Mouse (Mus musculus) CH12.LX (cell line): Measurements from ENCODE around the gene Slc22a4. TPM values are rescaled to one million over a fixed set of nuclear protein-coding genes. Genes with fewer than 3 reads are reported as not detected.

Experiments
- DNase-seq: peaks from one replicate; pipeline ENCODE4 v3.0.0-alpha.2; 2013; ENCODE audit errors: extremely low read depth
- H3K27ac ChIP-seq: 2 replicates; pipeline ENCODE4 v1.5.1; 2012; ENCODE audit warnings: low read depth, mild to moderate bottlenecking, control low read depth, moderate library complexity; ENCODE audit not compliant: insufficient read depth
- H3K27me3 ChIP-seq: replicated peaks from 2 replicates; pipeline ENCODE3; 2012; ENCODE audit warnings: inconsistent platforms
- H3K36me3 ChIP-seq, 2 experiments: replicated peaks in 1 of 2; 2 replicates each; pipeline versions ENCODE3 to v1.6.1; 2012; ENCODE audit warnings: inconsistent platforms in 1 of 2, low read length in 1 of 2, mild to moderate bottlenecking in 1 of 2, mixed read lengths in 1 of 2, moderate library complexity in 1 of 2; ENCODE audit not compliant: control insufficient read depth in 1 of 2, insufficient read depth in 1 of 2
- H3K4me1 ChIP-seq, 2 experiments: 2 replicates each; pipeline ENCODE4 v1.6.1; 2012; ENCODE audit warnings: inconsistent platforms in 1 of 2, moderate library complexity in 1 of 2; ENCODE audit not compliant: insufficient read depth in 2 of 2, control insufficient read depth in 1 of 2
- H3K4me2 ChIP-seq: 2 replicates; pipeline ENCODE4 v1.6.1; 2012; ENCODE audit warnings: low read depth, mild to moderate bottlenecking, control low read depth; ENCODE audit not compliant: poor library complexity, insufficient read depth, severe bottlenecking
- H3K4me3 ChIP-seq, 3 experiments: fragments of 150-350 bp in 1 of 3; sonication (generic) in 1 of 3; replicated peaks in 1 of 3; 2 replicates each; pipeline versions ENCODE3 to v1.5.1; 2011 to 2012; ENCODE audit warnings: low read depth in 2 of 3, low read length in 2 of 3, mild to moderate bottlenecking in 2 of 3, moderate library complexity in 2 of 3, control low read depth in 1 of 3, improper control_type of control experiment in 1 of 3, inconsistent platforms in 1 of 3, mixed read lengths in 1 of 3; ENCODE audit not compliant: poor library complexity in 1 of 3
- H3K79me2 ChIP-seq: replicated peaks from 2 replicates; pipeline ENCODE4 v1.6.1; 2012; ENCODE audit warnings: mild to moderate bottlenecking, moderate library complexity; ENCODE audit not compliant: control insufficient read depth, poor library complexity, insufficient read depth, severe bottlenecking; ENCODE audit errors: extremely low read depth
- H3K9ac ChIP-seq: 2 replicates; pipeline ENCODE4 v1.6.1; 2012; ENCODE audit warnings: low read depth, mild to moderate bottlenecking, control low read depth, moderate library complexity; ENCODE audit not compliant: insufficient read depth
- H3K9me3 ChIP-seq: replicated peaks from 2 replicates; pipeline ENCODE3; 2012; ENCODE audit warnings: low read length, inconsistent platforms, mixed read lengths
- BHLHE40 ChIP-seq: IDR thresholded peaks from 2 replicates; pipeline ENCODE4 v1.6.1; 2011; ENCODE audit warnings: mild to moderate bottlenecking, low read depth, low read length, improper control_type of control experiment
- CHD1 ChIP-seq: IDR thresholded peaks from 2 replicates; pipeline ENCODE4 v1.6.1; 2012; ENCODE audit warnings: low read depth, low read length, improper control_type of control experiment, inconsistent platforms
- CHD2 ChIP-seq: IDR thresholded peaks from 2 replicates; pipeline ENCODE4 v1.6.1; 2011; ENCODE audit warnings: low read length, improper control_type of control experiment
- CTCF ChIP-seq, 2 experiments: IDR thresholded peaks in 1 of 2; conservative IDR thresholded peaks in 1 of 2; 2 replicates each; pipeline ENCODE4 v1.5.1; 2011 to 2012; ENCODE audit warnings: low read depth in 2 of 2, low read length in 2 of 2, improper control_type of control experiment in 1 of 2, inconsistent platforms in 1 of 2, mild to moderate bottlenecking in 1 of 2, moderate library complexity in 1 of 2
- ELF1 ChIP-seq: IDR thresholded peaks from 2 replicates; pipeline ENCODE4 v1.6.1; 2014; ENCODE audit warnings: low read depth, mild to moderate bottlenecking, inconsistent platforms, low read length, improper control_type of control experiment
- EP300 ChIP-seq: IDR thresholded peaks from 2 replicates; pipeline ENCODE4 v1.6.1; 2011; ENCODE audit warnings: low read length, improper control_type of control experiment
- ETS1 ChIP-seq: conservative IDR thresholded peaks from 2 replicates; pipeline ENCODE4 v1.6.1; 2012; ENCODE audit warnings: low read depth, mild to moderate bottlenecking, inconsistent platforms, low read length, improper control_type of control experiment, moderate library complexity
- GABPA ChIP-seq: IDR thresholded peaks from 2 replicates; pipeline ENCODE4 v1.6.1; 2012; ENCODE audit warnings: low read depth, low read length, improper control_type of control experiment, inconsistent platforms; ENCODE audit not compliant: insufficient replicate concordance
- HCFC1 ChIP-seq: IDR thresholded peaks from 2 replicates; pipeline ENCODE4 v1.6.1; 2012; ENCODE audit warnings: low read depth, mild to moderate bottlenecking, inconsistent platforms, low read length, improper control_type of control experiment
- IRF4 ChIP-seq: IDR thresholded peaks from 2 replicates; pipeline ENCODE4 v1.6.1; 2014; ENCODE audit warnings: low read depth, mild to moderate bottlenecking, inconsistent platforms, low read length, improper control_type of control experiment
- JUND ChIP-seq: conservative IDR thresholded peaks from 2 replicates; pipeline ENCODE4 v1.6.1; 2011; ENCODE audit warnings: low read depth, low read length, improper control_type of control experiment
- MAFK ChIP-seq: IDR thresholded peaks from 2 replicates; pipeline ENCODE4 v1.6.1; 2011; ENCODE audit warnings: low read length, improper control_type of control experiment; ENCODE audit not compliant: insufficient replicate concordance
- MAX ChIP-seq: IDR thresholded peaks from 2 replicates; pipeline ENCODE4 v1.6.1; 2011; ENCODE audit warnings: low read length, improper control_type of control experiment
- MAZ ChIP-seq: IDR thresholded peaks from 2 replicates; pipeline ENCODE4 v1.6.1; 2012; ENCODE audit warnings: low read depth, mild to moderate bottlenecking, inconsistent platforms, low read length, improper control_type of control experiment, moderate library complexity
- MEF2A ChIP-seq: IDR thresholded peaks from 2 replicates; pipeline ENCODE4 v1.6.1; 2014; ENCODE audit warnings: low read depth, mild to moderate bottlenecking, inconsistent platforms, low read length, improper control_type of control experiment, borderline replicate concordance
- MXI1 ChIP-seq: IDR thresholded peaks from 2 replicates; pipeline ENCODE4 v1.6.1; 2011; ENCODE audit warnings: mild to moderate bottlenecking, low read depth, low read length, improper control_type of control experiment
- MYC ChIP-seq: IDR thresholded peaks from 2 replicates; pipeline ENCODE4 v1.6.1; 2011; ENCODE audit warnings: low read depth, mild to moderate bottlenecking, improper control_type of control experiment, low read length
- NELFE ChIP-seq: IDR thresholded peaks from 2 replicates; pipeline ENCODE4 v1.6.1; 2011; ENCODE audit warnings: low read depth, low read length, improper control_type of control experiment
- NRF1 ChIP-seq: IDR thresholded peaks from 2 replicates; pipeline ENCODE4 v1.6.1; 2014; ENCODE audit warnings: low read depth, mild to moderate bottlenecking, inconsistent platforms, low read length, improper control_type of control experiment, moderate library complexity
- POLR2A ChIP-seq: IDR thresholded peaks from 2 replicates; pipeline ENCODE4 v1.6.1; 2011; ENCODE audit warnings: low read depth, mild to moderate bottlenecking, improper control_type of control experiment, low read length
- RAD21 ChIP-seq: IDR thresholded peaks from 2 replicates; pipeline ENCODE4 v1.6.1; 2011; ENCODE audit warnings: low read depth, mild to moderate bottlenecking, low read length, improper control_type of control experiment, moderate library complexity
- RCOR1 ChIP-seq: conservative IDR thresholded peaks from 2 replicates; pipeline ENCODE4 v1.6.1; 2012; ENCODE audit warnings: low read depth, mild to moderate bottlenecking, inconsistent platforms, low read length, improper control_type of control experiment
- SIN3A ChIP-seq: IDR thresholded peaks from 2 replicates; pipeline ENCODE4 v1.6.1; 2012; ENCODE audit warnings: low read length, improper control_type of control experiment, inconsistent platforms
- SMC3 ChIP-seq: IDR thresholded peaks from 2 replicates; pipeline ENCODE4 v1.6.1; 2011; ENCODE audit warnings: low read depth, low read length, improper control_type of control experiment
- TCF12 ChIP-seq: IDR thresholded peaks from 2 replicates; pipeline ENCODE4 v1.6.1; 2014; ENCODE audit warnings: low read depth, mild to moderate bottlenecking, inconsistent platforms, low read length, improper control_type of control experiment
- UBTF ChIP-seq: IDR thresholded peaks from 2 replicates; pipeline ENCODE4 v1.6.1; 2012; ENCODE audit warnings: low read depth, mild to moderate bottlenecking, inconsistent platforms, low read length, improper control_type of control experiment, moderate library complexity
- USF1 ChIP-seq: IDR thresholded peaks from 2 replicates; pipeline ENCODE4 v1.6.1; 2014; ENCODE audit warnings: low read depth, mild to moderate bottlenecking, inconsistent platforms, low read length, improper control_type of control experiment
- USF2 ChIP-seq: conservative IDR thresholded peaks from 2 replicates; pipeline ENCODE4 v1.6.1; 2011; ENCODE audit warnings: low read depth, low read length, improper control_type of control experiment
- ZC3H11A ChIP-seq: IDR thresholded peaks from 2 replicates; pipeline ENCODE4 v1.6.1; 2012; ENCODE audit warnings: low read depth, mild to moderate bottlenecking, inconsistent platforms, low read length, improper control_type of control experiment
- ZKSCAN1 ChIP-seq: IDR thresholded peaks from 2 replicates; pipeline ENCODE4 v1.6.1; 2012; ENCODE audit warnings: low read depth, inconsistent platforms, low read length, improper control_type of control experiment, borderline replicate concordance
- ZMIZ1 ChIP-seq: IDR thresholded peaks from 2 replicates; pipeline ENCODE4 v1.6.1; 2012; ENCODE audit warnings: low read depth, mild to moderate bottlenecking, inconsistent platforms, low read length, improper control_type of control experiment
- ZNF384 ChIP-seq: IDR thresholded peaks from 2 replicates; pipeline ENCODE4 v1.6.1; 2012; ENCODE audit warnings: low read depth, low read length, improper control_type of control experiment, inconsistent platforms
- dilution Hi-C: fragments of 300-500 bp; cut with MboI; formaldehyde crosslinking; loops from 2 replicates; pipeline ENCODE4 v1.14.3; 2020; ENCODE audit warnings: low sequenced_read_pairs; ENCODE audit not compliant: extremely low pct_unique_long_range_greater_than_20kb, extremely low pct_ligation_motif_present
- in situ Hi-C: fragments of 300-500 bp; cut with MboI; formaldehyde crosslinking; loops from 3 replicates; pipeline ENCODE4 v1.14.3; 2019; ENCODE audit warnings: low sequenced_read_pairs, low pct_ligation_motif_present, low pct_unique_long_range_greater_than_20kb, mixed read lengths
- polyA plus RNA-seq: library from polyadenylated mRNA; unstranded; fragments of >175 nt; gene quantifications from 2 replicates; pipeline ENCODE4 v1.2.1, GENCODE M21; 2012; ENCODE audit warnings: low read depth; ENCODE audit not compliant: insufficient read length
- total RNA-seq, 2 experiments: library from RNA; depleted of rRNA; stranded (reverse); fragments of 300-350 nt in 1 of 2; fragments of >200 nt in 1 of 2; gene quantifications; 2 replicates each; pipeline ENCODE4 v1.2.3; 2012 to 2014

The Slc22a4 gene
- total and polyA plus RNA-seq, 3 experiments = not detected

- no peak for DNase-seq
- H3K4me1 ChIP-seq = peaks cover 0 to 3% of the 10 kb centered on the region in 2 experiments; a peak in 1 of 4 replicates
- H3K79me2 ChIP-seq = no peaks in the 10 kb centered on the region
- H3K36me3 ChIP-seq = no peaks in the 10 kb centered on the region
- in situ Hi-C loops = loop anchor here (10.0 kb wide), 1 partner anchor 57 kb away; no protein-coding TSS in a partner anchor
- no peak overlapping the region for H3K4me3 ChIP-seq
- no peaks in the 10 kb centered on the region for H3K9me3 ChIP-seq
- no peak overlapping the region for H3K4me2 ChIP-seq
- TF ChIP-seq NRF1 (no peak), SIN3A (no peak), ZMIZ1 (no peak), MYC (no peak), MEF2A (no peak), CTCF (conservative IDR thresholded peaks at IDR 0.05 in 1 of 2, IDR thresholded peaks at IDR 0.05 in 1 of 2; ENCODE audit: low read depth in 2 of 2, low read length in 2 of 2) (no peak), ZNF384 (no peak), NELFE (no peak), TCF12 (no peak), CHD1 (no peak), JUND (no peak), EP300 (no peak), UBTF (no peak), MAZ (no peak), RCOR1 (no peak), HCFC1 (no peak), ZKSCAN1 (no peak)
- TF ChIP-seq, all 38 proteins: peak for 0
- dilution Hi-C loops = no loop called here
- no peaks in the 10 kb centered on the region for H3K27me3 ChIP-seq
- H3K9ac ChIP-seq = no peak overlapping the region
- no peak overlapping the region for H3K27ac ChIP-seq
Measured at GRCm38 (mm10) chr11:53992264-53992663, 35.6 kb downstream of the Slc22a4 start.

GRCm38 (mm10) chr11:53989232-53989631 is 38.7 kb downstream of the Slc22a4 start:
- H3K4me2 ChIP-seq = no peak overlapping the region
- dilution Hi-C loops = no loop called here
- no peaks in the 10 kb centered on the region for H3K79me2 ChIP-seq
- no peaks in the 10 kb centered on the region for H3K27me3 ChIP-seq
- no peak overlapping the region for H3K9ac ChIP-seq
- H3K27ac ChIP-seq = no peak overlapping the region
- H3K4me1 ChIP-seq = no peaks in the 10 kb centered on the region
- H3K4me3 ChIP-seq = no peak overlapping the region
- no peaks in the 10 kb centered on the region for H3K36me3 ChIP-seq
- no peaks in the 10 kb centered on the region for H3K9me3 ChIP-seq
- in situ Hi-C loops = no loop called here
- DNase-seq = no peak
- TF ChIP-seq NRF1 (no peak), UBTF (no peak), SMC3 (peak; percentile 34), GABPA (no peak), USF1 (no peak), ZC3H11A (no peak), CTCF (conservative IDR thresholded peaks at IDR 0.05 in 1 of 2, IDR thresholded peaks at IDR 0.05 in 1 of 2; ENCODE audit: low read depth in 2 of 2, low read length in 2 of 2) (peak in 1 of 2 experiments; percentile 48; a peak in 2 of 4 replicates), NELFE (no peak), TCF12 (no peak), MAZ (no peak), ZNF384 (0 out of 2 replicates have a peak, but pooled peaks have one; percentile 25), RAD21 (peak; percentile 24), ELF1 (no peak), ZKSCAN1 (no peak), CHD1 (no peak), JUND (no peak), POLR2A (no peak), MAX (no peak), MXI1 (no peak), MEF2A (no peak), MAFK (no peak), ETS1 (no peak), BHLHE40 (no peak), EP300 (no peak), CHD2 (no peak), USF2 (no peak), IRF4 (no peak)
